Mouse (Mus musculus) testis, adult 2 months (tissue): Measurements from ENCODE around the gene Tssk6. TPM values are rescaled to one million over a fixed set of nuclear protein-coding genes. Genes with fewer than 3 reads are reported as not detected.

Experiments
- H3K27ac ChIP-seq: fragments of 200-500 bp; 2 replicates; pipeline ENCODE4 v1.5.1; 2012; ENCODE audit warnings: low read depth, low read length; ENCODE audit not compliant: control insufficient read depth, insufficient read depth
- H3K27me3 ChIP-seq: fragments of 200-500 bp; 2 replicates; pipeline ENCODE4 v1.6.1; 2012; ENCODE audit warnings: mild to moderate bottlenecking, low read length, moderate library complexity; ENCODE audit not compliant: control insufficient read depth, insufficient read depth
- H3K36me3 ChIP-seq: fragments of 200-500 bp; 2 replicates; pipeline ENCODE4 v1.6.1; 2012; ENCODE audit warnings: mild to moderate bottlenecking, low read length; ENCODE audit not compliant: control insufficient read depth, insufficient read depth
- H3K4me1 ChIP-seq: fragments of 200-500 bp; 2 replicates; pipeline ENCODE4 v1.6.1; 2012; ENCODE audit warnings: low read length; ENCODE audit not compliant: control insufficient read depth, insufficient read depth
- H3K4me3 ChIP-seq: fragments of 200-500 bp; 2 replicates; pipeline ENCODE4 v1.5.1; 2012; ENCODE audit warnings: low read depth, mild to moderate bottlenecking, low read length, moderate library complexity, mixed read lengths; ENCODE audit not compliant: control insufficient read depth
- CTCF ChIP-seq: fragments of 200-500 bp; IDR thresholded peaks from 2 replicates; pipeline ENCODE4 v1.5.1; 2012; ENCODE audit warnings: low read depth, mild to moderate bottlenecking, inconsistent platforms, low read length, moderate library complexity; ENCODE audit not compliant: control insufficient read depth, insufficient read depth, insufficient replicate concordance
- POLR2A ChIP-seq: fragments of 200-500 bp; IDR thresholded peaks from 2 replicates; pipeline ENCODE4 v1.6.1; 2012; ENCODE audit warnings: low read depth, mild to moderate bottlenecking, inconsistent platforms, low read length, moderate library complexity; ENCODE audit not compliant: control insufficient read depth
- polyA plus RNA-seq: library from polyadenylated mRNA; depleted of rRNA; stranded (reverse); fragments of >200 nt; gene quantifications from 2 replicates; pipeline ENCODE4 v1.2.3, GENCODE M21; 2012

The Tssk6 gene
- polyA plus RNA-seq, 1 experiment: 844 TPM

DNA sequence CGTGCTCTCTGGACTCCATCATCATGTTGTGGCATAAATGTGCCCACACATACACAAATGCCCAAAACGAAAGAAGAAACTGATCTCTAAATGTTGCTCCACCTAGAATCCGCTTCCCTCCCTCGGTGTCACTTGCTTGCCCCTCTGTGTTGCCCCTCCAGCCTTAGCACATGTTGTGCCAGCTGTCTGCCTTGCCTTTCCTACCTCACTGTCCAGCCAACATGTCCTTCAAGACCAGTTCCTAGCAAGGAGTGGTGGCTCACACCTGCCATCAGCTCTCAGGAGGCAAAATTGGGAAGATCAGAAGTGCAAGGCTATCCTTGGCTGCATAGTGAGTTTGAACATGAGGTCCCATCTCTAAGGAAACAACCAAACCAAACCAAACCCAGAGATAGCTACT lies 24.6 kb upstream of the Tssk6 start:
- Histone ChIP-seq H3K36me3 (no peaks in the 10 kb centered on the region), H3K4me3 (no peak overlapping the region), H3K4me1 (peaks cover 20% of the 10 kb centered on the region), H3K27ac (no peak overlapping the region), H3K27me3 (no peaks in the 10 kb centered on the region)
- no peak for TF ChIP-seq CTCF
- TF ChIP-seq POLR2A: no peak

DNA sequence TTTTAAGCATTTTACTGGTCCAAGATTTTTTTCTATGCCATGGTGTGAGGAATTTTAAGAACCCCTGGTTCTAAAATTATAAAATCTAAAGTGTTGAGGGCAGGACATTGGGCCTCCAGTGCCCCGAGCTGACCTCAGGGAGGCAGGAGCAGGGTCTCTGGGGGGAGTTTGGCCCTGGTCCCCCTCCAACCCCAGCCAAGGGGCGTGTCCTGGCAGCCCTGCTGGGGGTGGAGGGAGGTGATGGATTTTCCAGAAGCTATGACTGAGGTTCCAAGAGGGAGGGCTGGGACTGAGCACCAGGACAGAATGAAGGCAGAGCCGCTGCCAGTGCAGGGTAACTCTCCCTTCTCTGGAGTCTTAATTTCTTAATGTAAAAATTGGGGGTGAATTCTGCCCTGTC lies 24.0 kb upstream of the Tssk6 start:
- no peak overlapping the region for H3K27ac ChIP-seq
- H3K4me3 ChIP-seq: no peak overlapping the region
- H3K36me3 ChIP-seq: no peaks in the 10 kb centered on the region
- no peak for TF ChIP-seq CTCF
- TF ChIP-seq POLR2A: no peak
- H3K27me3 ChIP-seq: no peaks in the 10 kb centered on the region
- peaks cover 26% of the 10 kb centered on the region for H3K4me1 ChIP-seq

DNA sequence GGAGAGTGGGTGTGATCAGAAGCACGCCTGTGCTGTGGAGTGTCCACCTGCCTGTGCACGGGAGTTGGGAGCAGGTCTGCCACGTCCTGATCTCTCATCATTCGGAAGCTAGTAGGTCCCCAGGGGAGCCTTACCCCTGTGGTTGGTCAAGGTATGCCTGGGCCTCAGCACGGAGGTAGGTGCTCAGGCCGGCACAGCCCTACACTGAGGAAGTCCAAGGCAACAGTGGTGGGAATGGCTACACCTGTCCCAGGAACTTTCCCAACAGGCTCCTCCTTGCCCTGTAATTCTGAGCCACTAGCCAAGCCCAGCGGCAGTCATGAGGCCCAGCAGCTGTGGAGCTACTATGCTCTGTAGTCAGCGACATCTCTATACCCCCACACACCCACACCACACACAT lies 22.3 kb upstream of the Tssk6 start:
- no peak overlapping the region for H3K27ac ChIP-seq
- H3K4me1 ChIP-seq: peaks cover 30% of the 10 kb centered on the region
- H3K36me3 ChIP-seq: no peaks in the 10 kb centered on the region
- H3K27me3 ChIP-seq: no peaks in the 10 kb centered on the region
- no peak overlapping the region for H3K4me3 ChIP-seq
- TF ChIP-seq CTCF (no peak), POLR2A (no peak)

GRCm38 (mm10) chr8:69880841-69881240 lies 21.1 kb upstream of the Tssk6 start:
- TF ChIP-seq CTCF (no peak), POLR2A (no peak)

GRCm38 (mm10) chr8:69881261-69881865 lies 20.6 kb upstream of the Tssk6 start:
- Histone ChIP-seq H3K27ac (peak overlapping the region; percentile 5), H3K27me3 (no peaks in the 10 kb centered on the region), H3K36me3 (no peaks in the 10 kb centered on the region), H3K4me1 (peaks cover 38% of the 10 kb centered on the region), H3K4me3 (peak overlapping the region; percentile 74)
- TF ChIP-seq POLR2A (no peak), CTCF (no peak)

More at GRCm38 (mm10) chr8:69880841-69881240, 21.1 kb upstream of the Tssk6 start:
- Histone ChIP-seq H3K27ac (no peak overlapping the region), H3K4me3 (no peak overlapping the region; the same call in 1 of the 2 replicates), H3K4me1 (peaks cover 33% of the 10 kb centered on the region), H3K36me3 (no peaks in the 10 kb centered on the region), H3K27me3 (no peaks in the 10 kb centered on the region)

DNA sequence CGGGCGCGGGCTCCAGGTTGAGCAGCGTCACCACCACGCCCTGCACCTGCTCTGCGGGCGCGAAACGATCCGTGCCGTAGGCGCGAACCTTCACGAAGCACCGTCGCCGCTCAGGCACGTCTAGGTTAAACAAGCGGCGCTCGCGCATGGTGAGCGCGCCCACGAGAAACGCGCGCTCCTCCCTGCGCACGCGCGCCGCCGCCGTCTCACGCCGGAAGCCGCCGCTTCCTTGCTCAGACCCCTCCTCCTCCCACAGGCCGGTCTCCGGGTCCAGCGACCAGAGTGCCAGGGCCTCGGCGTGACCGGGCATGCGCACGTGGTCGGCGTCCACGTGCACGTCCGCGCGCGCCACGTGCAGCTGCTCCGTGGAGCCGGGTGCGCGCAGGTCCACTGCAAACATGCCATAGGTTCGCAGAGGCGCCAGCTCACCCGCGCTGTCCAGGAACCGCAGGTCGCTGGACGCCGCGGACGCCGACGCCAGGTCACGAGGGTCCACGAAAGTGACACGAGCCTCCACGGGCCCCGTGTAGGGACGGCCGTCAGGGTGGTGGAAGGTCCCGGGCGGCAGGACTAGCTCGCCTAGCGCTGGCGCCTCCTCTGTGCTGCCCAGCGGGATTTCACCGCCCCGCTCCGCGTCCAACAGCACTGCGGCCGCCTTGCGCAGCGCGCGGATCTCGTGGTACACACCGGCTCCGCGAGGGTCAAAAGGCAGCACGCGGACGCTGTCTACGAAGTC lies 19.8 kb upstream of the Tssk6 start:
- H3K27me3 ChIP-seq: no peaks in the 10 kb centered on the region; the same call in 1 of the 2 replicates
- peak overlapping the region; percentile 74 for H3K4me3 ChIP-seq
- no peak for TF ChIP-seq CTCF
- TF ChIP-seq POLR2A: 0 out of 2 replicates have a peak, but pooled peaks have one; percentile 9
- no peaks in the 10 kb centered on the region for H3K36me3 ChIP-seq
- peaks cover 40% of the 10 kb centered on the region for H3K4me1 ChIP-seq
- H3K27ac ChIP-seq: peak overlapping the region; percentile 5

GRCm38 (mm10) chr8:69882833-69883600 lies 19.0 kb upstream of the Tssk6 start:
- Histone ChIP-seq H3K27me3 (no peaks in the 10 kb centered on the region; the same call in 1 of the 2 replicates), H3K4me1 (peaks cover 48% of the 10 kb centered on the region), H3K4me3 (peak overlapping the region; percentile 74), H3K36me3 (no peaks in the 10 kb centered on the region), H3K27ac (no peak overlapping the region)
- no peak for TF ChIP-seq POLR2A
- no peak for TF ChIP-seq CTCF
